Mouse (Mus musculus): ENCODE measurements around the gene Olfr1360.

Olfr1360 gene

DNA sequence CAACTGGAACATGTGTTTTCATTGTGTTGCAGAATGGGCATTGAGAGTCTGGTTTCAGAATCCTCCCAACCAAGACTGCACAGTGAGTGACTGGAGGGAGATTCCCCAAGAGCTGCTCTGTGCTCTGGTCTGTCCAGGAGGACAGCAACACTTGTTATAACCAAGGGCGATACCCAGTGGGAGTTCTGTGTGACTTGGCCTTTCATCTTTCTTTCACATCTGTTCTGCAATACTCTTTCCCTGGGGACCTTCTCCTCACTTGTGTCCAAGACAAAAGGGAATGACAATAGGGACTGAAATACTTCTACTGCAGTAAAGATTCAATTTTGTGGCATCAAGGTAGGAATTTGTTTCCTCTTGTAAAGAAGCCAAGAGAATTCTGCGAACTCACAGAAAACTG is 34.8 kb downstream of the Olfr1360 start, which contains the start of gene Olfr11:
Olfr11 (minus strand) TSS at position 101 of the 400 bp plus-strand sequence.
- no peak for DNase-seq (ENCODE audit: low spot score)
